In the genomic region with DNA sequence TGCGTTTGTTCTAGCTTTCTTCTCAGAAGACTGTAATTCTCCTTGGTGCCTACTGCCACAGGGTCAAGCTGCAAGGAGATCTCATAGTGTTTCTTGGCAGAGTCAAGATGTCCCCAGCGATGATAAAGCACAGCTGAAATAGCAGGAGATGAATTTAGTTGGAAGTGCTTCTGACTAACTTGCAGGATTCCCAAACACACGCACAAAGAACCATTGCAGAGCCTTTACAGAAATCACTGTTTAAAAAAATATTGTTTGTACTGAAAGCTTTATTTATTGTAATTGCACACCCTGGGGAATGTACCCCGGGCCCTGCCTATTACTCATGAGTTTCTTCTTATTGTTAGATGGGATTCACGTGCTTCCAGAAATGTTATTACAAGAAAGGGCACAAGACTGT, we compare ENCODE assay signal across 13 mouse cellular contexts.
"Had no signal": no experiment of that assay in that cellular context is flagged by ENCODE, and none has a peak within 500 bp of the region (broad histone marks: within the 10 kb centered on the region; RNA-seq: fewer than 3 reads in every experiment).

No protein-coding gene starts in this region.

- DNase-seq: kidney, adult 9 months; kidney, postnatal 14 days; lung, embryonic 14.5 days; lung, postnatal 10 days; lung, postnatal 4 days; midbrain, embryonic 14.5 days; right cerebral cortex, postnatal 14 days; thymus, adult 18-20 months; thymus, postnatal 14 days had no signal

- H3K27ac ChIP-seq: limb, embryonic 15.5 days; liver, embryonic 12.5 days; midbrain, embryonic 10.5 days; neural tube, embryonic 13.5 days had no signal

- H3K4me3 ChIP-seq: limb, embryonic 15.5 days; liver, embryonic 12.5 days; midbrain, embryonic 10.5 days; neural tube, embryonic 13.5 days had no signal
